Mouse (Mus musculus) embryonic fibroblast, embryonic 13.5 days (primary cell): ENCODE measurements around the gene Abca14. TPM values are rescaled to one million over a fixed set of nuclear protein-coding genes. Genes with fewer than 3 reads are reported as not detected.
"Not testable (repeated sequence)": the region's sequence is repeated elsewhere in the genome, so short reads cannot be mapped to it uniquely, and the experiment has no call there.

ENCODE experiments used
- H3K27ac ChIP-seq: 2 replicates; pipeline ENCODE4 v1.5.1; 2012; ENCODE audit warnings: low read length, control low read depth, inconsistent platforms; ENCODE audit not compliant: insufficient read depth
- H3K4me1 ChIP-seq: 2 replicates; pipeline ENCODE4 v1.6.1; 2011; ENCODE audit warnings: low read length; ENCODE audit not compliant: control insufficient read depth, insufficient read depth
- H3K4me3 ChIP-seq: 2 replicates; pipeline ENCODE4 v1.5.1; 2011; ENCODE audit warnings: mild to moderate bottlenecking, control low read depth, low read length; ENCODE audit not compliant: insufficient read depth
- CTCF ChIP-seq: IDR thresholded peaks from 2 replicates; pipeline ENCODE4 v1.5.1; 2011; ENCODE audit warnings: mild to moderate bottlenecking, control low read depth, low read length, moderate library complexity, borderline replicate concordance; ENCODE audit not compliant: insufficient read depth
- POLR2A ChIP-seq: IDR thresholded peaks from 2 replicates; pipeline ENCODE4 v1.6.1; 2011; ENCODE audit warnings: low read depth, mild to moderate bottlenecking, control low read depth, low read length, moderate library complexity
- polyA plus RNA-seq: library from polyadenylated mRNA; stranded (reverse); fragments of >200 nt; gene quantifications from 2 replicates; pipeline ENCODE4 v1.2.4, GENCODE M21; 2011; ENCODE audit warnings: low read depth; ENCODE audit not compliant: missing spikeins, insufficient read length

Gene Abca14
- polyA plus RNA-seq, 1 experiment, result not detected

DNA sequence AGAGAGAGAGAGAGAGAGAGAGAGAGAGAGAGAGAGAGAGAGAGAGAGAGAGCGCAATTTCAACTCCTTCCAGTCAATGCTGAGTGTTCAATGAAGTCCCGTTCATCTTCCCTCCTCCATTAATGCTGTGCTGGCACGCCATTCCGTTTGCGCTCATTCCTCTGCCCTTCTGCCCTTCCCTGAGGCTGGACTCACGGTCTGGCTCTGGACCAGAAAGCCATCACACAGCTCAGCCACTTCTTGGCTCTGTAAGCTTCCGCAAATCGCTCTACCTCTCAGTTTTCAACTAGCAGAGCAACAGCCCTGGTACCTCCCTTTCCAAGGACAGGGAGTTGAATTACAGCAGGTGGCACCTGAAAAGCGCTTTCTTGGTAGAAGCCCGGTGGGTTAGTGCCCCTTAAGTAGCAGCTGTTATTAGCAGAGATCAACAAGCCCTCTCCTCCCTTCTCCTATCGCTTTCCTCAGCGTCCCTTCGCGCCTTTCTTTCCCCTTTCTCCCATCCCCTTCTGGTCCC lies 2.5 kb upstream of the Abca14 start:
- H3K4me1 ChIP-seq, result peaks cover 2% of the 10 kb centered on the region; the same call in 1 of the 2 replicates
- TF ChIP-seq CTCF (no peak), POLR2A (no peak)
- no peak overlapping the region; the same call in 1 of the 2 replicates for H3K4me3 ChIP-seq
- H3K27ac ChIP-seq, result no peak overlapping the region

DNA sequence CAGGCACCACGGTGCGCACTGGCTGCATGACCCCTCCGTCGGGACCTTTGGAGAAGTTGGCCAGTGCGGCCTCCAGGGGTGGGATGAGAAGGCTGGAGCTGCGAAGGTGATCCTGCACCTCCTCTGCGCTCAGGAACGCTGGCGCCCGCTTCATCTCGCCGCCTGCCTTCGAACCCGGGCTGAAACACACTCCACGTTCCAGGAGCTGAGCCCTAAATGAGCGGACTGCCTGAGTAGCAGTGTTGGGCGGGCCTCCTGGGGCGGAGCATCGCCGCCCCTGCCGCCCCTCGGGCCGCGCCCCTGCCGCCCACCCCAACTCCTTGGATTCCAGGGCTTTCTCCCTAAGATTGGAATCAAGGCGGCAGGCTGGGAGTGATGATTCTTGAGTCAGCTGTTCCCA lies 2.0 kb upstream of the Abca14 start, which contains the start of gene Crym:
Gene Crym (minus strand): TSS at position 341 of the 400 bp plus-strand sequence.
- Histone ChIP-seq H3K27ac (no peak within 1 kb of the TSS), H3K4me1 (peaks cover 2% of the 10 kb centered on the region; the same call in 1 of the 2 replicates), H3K4me3 (no peak within 1 kb of the TSS; the same call in 1 of the 2 replicates)
- no peak for TF ChIP-seq POLR2A
- TF ChIP-seq CTCF, result no peak

DNA sequence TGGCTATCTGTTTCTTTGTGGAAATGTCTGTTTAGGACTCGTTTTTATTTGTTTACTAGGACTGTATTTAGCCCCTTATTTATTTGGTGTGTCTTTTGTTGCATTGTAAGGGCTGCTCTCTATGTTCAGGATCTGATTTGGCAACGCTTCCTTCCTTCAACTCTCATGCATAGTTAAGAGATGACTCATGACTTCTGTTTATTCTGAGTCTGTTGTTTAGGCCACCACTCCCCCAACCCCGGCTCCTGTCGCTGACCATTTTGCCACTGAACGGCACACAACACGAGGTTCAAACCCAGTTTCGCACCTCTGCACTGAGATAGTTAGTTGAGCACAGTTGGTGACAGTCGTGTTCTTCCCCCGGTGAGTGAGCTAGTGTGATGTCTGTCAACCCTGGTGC lies 2.2 kb downstream of the Abca14 start:
- H3K4me1 ChIP-seq, result peaks cover 2% of the 10 kb centered on the region; the same call in 1 of the 2 replicates
- H3K4me3 ChIP-seq, result no peak overlapping the region
- no peak overlapping the region for H3K27ac ChIP-seq
- TF ChIP-seq CTCF, result no peak

DNA sequence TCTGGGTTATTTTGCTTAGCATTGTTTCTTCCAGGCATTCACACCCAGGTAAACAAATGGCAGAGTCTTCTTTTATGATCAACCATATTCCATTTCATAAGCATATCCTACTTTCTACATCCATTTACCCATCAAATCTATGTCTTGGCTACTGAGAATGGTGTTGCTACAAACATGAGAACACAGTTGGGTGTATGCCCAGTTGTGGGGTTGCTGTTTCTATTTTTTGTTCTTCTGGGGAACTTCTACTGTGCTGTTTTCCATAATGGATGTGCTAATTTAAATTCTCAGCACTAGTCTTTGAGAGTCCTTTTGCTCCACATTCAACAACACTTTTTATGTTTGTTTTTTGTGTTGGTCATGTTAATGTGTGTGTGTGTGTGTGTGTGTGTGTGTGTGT lies 24.8 kb downstream of the Abca14 start:
- Histone ChIP-seq H3K4me3 (no peak overlapping the region), H3K4me1 (no peaks in the 10 kb centered on the region), H3K27ac (no peak overlapping the region)
- TF ChIP-seq POLR2A (no peak), CTCF (no peak)

DNA sequence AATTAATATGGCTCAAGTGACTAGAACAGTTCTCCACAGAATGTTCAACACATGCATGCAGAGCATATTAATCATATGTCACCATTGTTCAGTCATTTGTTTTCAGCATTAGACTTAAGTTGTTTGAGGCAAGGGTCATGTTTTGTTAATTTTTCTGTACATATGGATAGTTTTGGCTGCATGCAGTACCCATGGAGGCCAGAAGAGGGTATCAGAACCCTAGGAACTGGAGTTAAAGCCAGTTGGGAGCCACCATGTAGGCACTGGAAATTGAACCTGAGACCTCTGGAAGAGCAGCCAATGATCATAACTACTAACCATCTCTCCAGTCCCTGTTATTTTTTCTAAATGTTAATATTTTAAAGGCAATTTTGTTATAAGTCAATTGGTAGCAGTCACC lies 37.3 kb downstream of the Abca14 start:
- Histone ChIP-seq H3K4me1 (no peaks in the 10 kb centered on the region), H3K27ac (no peak overlapping the region), H3K4me3 (no peak overlapping the region)
- TF ChIP-seq POLR2A, result no peak
- no peak for TF ChIP-seq CTCF

DNA sequence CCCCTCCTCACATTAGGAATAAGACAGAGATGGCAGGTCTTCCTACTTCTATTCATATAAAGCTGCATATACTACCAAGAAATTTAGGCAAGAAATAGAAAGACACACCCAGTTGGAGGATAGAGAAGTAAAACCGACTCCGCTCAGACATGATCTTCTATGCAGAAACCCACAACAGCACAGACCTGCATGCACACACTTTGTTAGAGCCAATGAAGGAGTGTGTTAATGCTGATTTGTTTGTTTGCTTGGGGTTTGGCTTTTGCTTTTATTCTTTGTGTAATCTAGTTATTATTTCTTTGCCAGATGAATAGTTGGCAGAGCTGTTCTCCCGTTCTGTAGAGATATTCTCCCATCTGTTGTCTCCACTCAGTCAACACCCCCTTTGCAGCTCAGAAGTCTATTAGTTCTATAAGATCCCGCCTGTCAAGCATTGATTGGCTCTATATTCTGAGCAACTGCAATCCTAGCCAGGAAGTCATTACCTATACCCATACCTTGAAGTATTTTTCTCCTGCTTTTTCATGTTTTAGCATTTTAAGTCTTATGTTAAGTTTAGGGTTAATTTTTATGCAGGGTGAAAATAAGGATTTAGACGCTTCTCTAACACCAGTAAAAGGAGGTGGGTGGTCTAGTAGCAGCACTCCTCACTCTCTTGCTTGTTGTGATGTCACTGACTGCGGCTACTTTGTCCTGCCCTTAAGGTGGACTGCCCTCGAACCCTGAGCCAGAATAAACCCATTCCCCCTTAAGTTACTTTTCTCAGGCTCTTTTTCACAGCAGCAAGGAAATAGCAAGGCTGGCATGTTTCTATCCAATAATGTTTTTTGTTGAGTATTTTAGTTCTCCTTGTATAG lies 67.6 kb downstream of the Abca14 start:
- TF ChIP-seq POLR2A (no peak), CTCF (no peak)
- H3K27ac ChIP-seq, result no peak overlapping the region
- no peak overlapping the region for H3K4me3 ChIP-seq
- H3K4me1 ChIP-seq, result no peaks in the 10 kb centered on the region

DNA sequence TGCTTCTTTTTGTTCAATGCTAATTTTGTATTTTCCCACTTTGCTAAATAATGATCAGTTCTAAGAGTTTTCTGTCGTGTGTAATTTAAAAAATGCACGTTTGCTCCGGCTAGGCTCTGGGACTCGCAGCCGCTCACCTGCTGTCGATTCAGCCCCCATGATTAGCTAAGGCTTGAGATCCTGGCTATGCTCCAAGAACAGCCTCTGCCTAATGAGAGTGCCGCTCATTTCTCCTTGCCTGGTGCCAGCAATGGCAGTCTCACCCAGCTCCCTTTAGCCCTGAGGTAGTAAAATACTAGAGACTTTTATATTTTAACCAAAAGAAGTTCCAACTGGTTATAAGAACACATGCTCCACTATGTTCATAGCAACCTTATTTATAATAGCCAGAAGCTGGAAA lies 68.3 kb downstream of the Abca14 start:
- no peaks in the 10 kb centered on the region for H3K4me1 ChIP-seq
- H3K4me3 ChIP-seq, result no peak overlapping the region
- TF ChIP-seq POLR2A, result no peak
- TF ChIP-seq CTCF, result no peak
- no peak overlapping the region for H3K27ac ChIP-seq

DNA sequence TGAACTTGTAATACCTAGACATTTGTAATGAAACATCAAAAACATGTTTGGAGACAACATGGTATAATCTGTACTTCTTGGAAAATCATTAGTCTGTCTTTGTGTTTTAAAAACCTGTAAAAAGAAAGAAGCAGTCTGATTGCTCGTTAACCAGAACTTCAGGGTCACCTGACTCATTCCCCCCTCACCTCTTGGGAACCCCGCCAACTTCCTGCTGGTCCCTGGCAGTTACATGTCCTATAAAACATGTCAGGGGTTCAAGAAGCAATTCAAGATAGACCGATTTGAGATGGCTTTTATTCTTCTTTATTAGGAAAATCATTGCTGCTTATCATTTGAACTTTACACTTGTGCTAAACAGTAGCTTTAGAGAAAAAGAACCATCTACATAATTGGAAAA lies 81.5 kb downstream of the Abca14 start:
- Histone ChIP-seq H3K27ac (no peak overlapping the region), H3K4me1 (no peaks in the 10 kb centered on the region), H3K4me3 (no peak overlapping the region)
- TF ChIP-seq POLR2A, result no peak
- TF ChIP-seq CTCF, result no peak

DNA sequence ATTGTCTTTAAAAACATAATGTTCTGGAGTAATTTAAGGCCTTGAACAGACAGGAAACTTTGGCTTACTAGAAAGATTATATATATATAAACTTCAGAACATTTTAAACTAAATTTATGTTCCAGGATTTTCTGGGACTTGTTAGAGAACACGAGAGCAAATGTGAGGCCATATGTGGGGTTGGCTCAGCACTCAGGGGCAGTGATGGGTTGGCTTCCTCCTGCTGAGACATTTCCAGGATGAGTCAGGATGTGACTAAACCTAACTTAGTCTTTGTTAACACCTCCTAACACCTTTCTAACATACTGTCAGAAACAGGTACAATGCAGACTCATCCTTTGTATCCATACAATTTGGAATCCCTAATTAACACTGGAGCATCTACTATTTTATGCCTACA lies 112.3 kb downstream of the Abca14 start:
- no peak for TF ChIP-seq POLR2A
- no peak for TF ChIP-seq CTCF

DNA sequence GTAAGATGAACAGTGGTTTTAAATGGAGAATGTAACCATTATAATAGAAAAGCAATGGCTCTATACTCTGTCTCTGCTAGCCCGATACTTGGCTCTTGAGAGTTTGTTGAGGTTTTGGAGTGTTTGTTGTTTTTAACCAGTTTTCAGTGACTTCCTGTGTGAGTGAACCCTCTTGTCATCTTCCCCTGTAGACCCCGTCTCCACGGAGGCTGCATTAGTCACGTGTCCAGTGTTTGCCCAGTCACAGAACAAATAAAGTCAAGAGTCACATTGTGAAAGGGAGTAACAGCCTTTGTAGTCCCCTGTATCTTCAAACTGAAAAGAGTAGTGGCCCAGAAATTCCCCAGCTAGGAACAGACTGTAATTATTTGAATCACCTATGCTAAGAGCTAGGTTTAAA lies 119.2 kb downstream of the Abca14 start:
- Histone ChIP-seq H3K4me1 (no peaks in the 10 kb centered on the region; the same call in 1 of the 2 replicates), H3K27ac (no peak overlapping the region), H3K4me3 (no peak overlapping the region)
- TF ChIP-seq CTCF (no peak), POLR2A (no peak)

More for the DNA sequence above, 112.3 kb downstream of the Abca14 start:
- Histone ChIP-seq H3K27ac (no peak overlapping the region), H3K4me1 (no peaks in the 10 kb centered on the region), H3K4me3 (no peak overlapping the region)

DNA sequence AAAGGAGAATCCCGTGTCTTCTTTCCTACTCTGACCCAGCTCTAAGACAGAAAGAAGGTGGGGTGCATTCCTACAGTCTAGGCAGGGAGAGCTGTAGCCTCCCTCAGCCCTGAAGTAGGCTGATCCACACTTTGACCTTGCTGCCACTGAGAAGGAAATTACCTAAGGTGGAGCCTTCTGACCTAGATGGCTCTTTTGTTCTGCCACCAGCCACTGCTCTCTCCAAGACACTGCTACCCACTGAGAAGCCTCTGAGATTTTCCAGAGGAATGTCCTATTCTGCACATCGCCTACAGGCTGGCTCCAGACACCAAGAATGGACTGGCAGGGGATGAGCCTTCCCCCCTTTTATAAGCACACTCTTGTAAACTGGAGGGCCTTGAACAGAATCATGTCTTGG lies 122.2 kb downstream of the Abca14 start:
- not testable (repeated sequence) for H3K27ac ChIP-seq, H3K4me1 ChIP-seq, H3K4me3 ChIP-seq
